Mouse (Mus musculus) skeletal muscle tissue, postnatal 0 days (tissue): ENCODE data around the gene Nkx6-1. TPM values are rescaled to one million over a fixed set of nuclear protein-coding genes. Genes with fewer than 3 reads are reported as not detected.

Source experiments
- polyA plus RNA-seq: library from polyadenylated mRNA; unstranded; fragments of >200 nt; fragmentation: Nextera tagmentation; extraction: Ambion mirVana; gene quantifications from 2 replicates; pipeline ENCODE4 v1.2.1, GENCODE M21; 2015

Nkx6-1 gene
- polyA plus RNA-seq: not detected in 2 replicates

GRCm38 (mm10) chr5:101664945-101665615, at the start of gene Nkx6-1:
Nkx6-1 (minus strand) TSS chr5:101664996.

Other genes starting within 250 kb of the Nkx6-1 start
- gene Cds1, start 100.1 kb upstream of the Nkx6-1 start, polyA plus RNA-seq: 0.24 and 1.1 TPM in 2 replicates